Mouse (Mus musculus) brain, embryonic 14.5 days (tissue): ENCODE results near the gene Gm29427.

Experiments used
- CTCF ChIP-seq: fragments of 200-500 bp; IDR thresholded peaks from 2 replicates; pipeline ENCODE4 v1.5.1; 2012; ENCODE audit warnings: inconsistent platforms, mild to moderate bottlenecking, moderate library complexity, borderline replicate concordance; ENCODE audit not compliant: insufficient read depth, insufficient read length; ENCODE audit errors: extremely low read depth
- POLR2A ChIP-seq: fragments of 200-500 bp; IDR thresholded peaks from 2 replicates; pipeline ENCODE4 v1.6.1; 2012; ENCODE audit warnings: mild to moderate bottlenecking, inconsistent platforms, borderline replicate concordance; ENCODE audit not compliant: poor library complexity, insufficient read depth, insufficient read length, severe bottlenecking; ENCODE audit errors: extremely low read depth

DNA sequence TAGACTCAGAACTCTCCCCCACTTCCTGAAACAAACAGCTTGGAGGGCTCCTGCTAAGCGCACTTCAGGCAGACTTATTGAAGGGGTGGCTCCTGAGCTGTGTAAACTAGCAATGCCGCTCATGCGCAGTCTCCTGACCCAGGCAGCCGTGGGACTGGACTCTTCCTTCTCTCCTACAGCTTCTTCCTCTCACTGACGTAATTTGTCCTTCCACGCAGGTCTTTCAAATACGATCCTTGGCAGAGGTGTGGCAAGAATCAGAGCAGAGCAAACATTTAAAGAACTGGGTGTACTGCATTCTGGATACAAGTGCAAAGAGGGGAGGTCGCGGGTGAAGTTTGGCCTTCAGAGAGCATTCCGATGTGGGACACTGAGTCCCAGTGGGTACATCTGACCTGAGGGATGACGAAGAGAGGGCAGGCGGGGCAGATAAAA is 48.4 kb upstream of the Gm29427 start:
- TF ChIP-seq POLR2A (no peak), CTCF (no peak)
